ENCODE assay signal across 9 mouse cellular contexts in genomic region chr3:30602740-30603098, GRCm38 (mm10). TPM values are rescaled to one million over a fixed set of nuclear protein-coding genes. Genes with fewer than 3 reads are reported as not detected.
A peak's percentile ranks its signal among the peaks of the same experiment; 100 is the strongest.
DNase-seq lines count a peak whose midpoint lies in the region; ATAC-seq lines count a peak whose summit lies in the region.
"Had no signal": no experiment of that assay in that cellular context is flagged by ENCODE, and none has a peak within 500 bp of the region (broad histone marks: within the 10 kb centered on the region; RNA-seq: fewer than 3 reads in every experiment).

No protein-coding gene starts in this region.

- no peaks in the 10 kb centered on the region; the same call in 1 of the 2 replicates for H3K36me3 ChIP-seq in neural tube, embryonic 11.5 days (ENCODE audit: control insufficient read depth, insufficient read depth, low read length)
- peaks cover 26% of the 10 kb centered on the region for H3K36me3 ChIP-seq in forebrain, embryonic 14.5 days (ENCODE audit: control insufficient read depth, insufficient read depth, low read length)
- peaks cover 20% of the 10 kb centered on the region for H3K36me3 ChIP-seq in kidney, embryonic 16.5 days (ENCODE audit: insufficient read depth, low read length)

- peak overlapping the region; percentile 88 for H3K4me3 ChIP-seq in neural tube, embryonic 11.5 days (ENCODE audit: low read depth, low read length)
- peak overlapping the region; percentile 68 for H3K4me3 ChIP-seq in forebrain, embryonic 14.5 days (ENCODE audit: low read depth, low read length)
- H3K4me3 ChIP-seq in kidney, embryonic 16.5 days (ENCODE audit: low read length), result peak overlapping the region; percentile 78

- no peak for DNase-seq in neural tube, embryonic 11.5 days (ENCODE audit: low spot score)
- no peak for DNase-seq in neural tube, embryonic 10.5 days (ENCODE audit: extremely low spot score, low spot score)
- DNase-seq in forebrain, embryonic 14.5 days (ENCODE audit: low spot score), result no peak
- DNase-seq in layer of hippocampus, postnatal 36 days, result no peak
- DNase-seq in cerebellum, adult 9-11 months, result no peak

- under 1% methylated on average over 27 of the region's 27 CpGs for WGBS in neural tube, embryonic 11.5 days
- 0% methylated on average over 27 of the region's 27 CpGs for WGBS in forebrain, embryonic 14.5 days
- 0% methylated on average over 27 of the region's 27 CpGs for WGBS in kidney, embryonic 16.5 days

- H3K4me1 ChIP-seq in neural tube, embryonic 11.5 days (ENCODE audit: control insufficient read depth, insufficient read depth, low read length), result peaks cover 6% of the 10 kb centered on the region; the same call in 1 of the 2 replicates
- H3K4me1 ChIP-seq in forebrain, embryonic 14.5 days (ENCODE audit: control insufficient read depth, insufficient read depth, low read length), result peaks cover 12% of the 10 kb centered on the region
- H3K4me1 ChIP-seq in kidney, embryonic 16.5 days (ENCODE audit: insufficient read depth, low read length), result peaks cover 19% of the 10 kb centered on the region

- H3K4me2 ChIP-seq in neural tube, embryonic 11.5 days (ENCODE audit: low read depth), result peak overlapping the region; percentile 69
- peak overlapping the region; percentile 79 for H3K4me2 ChIP-seq in forebrain, embryonic 14.5 days (ENCODE audit: low read length)
- peak overlapping the region; percentile 62 for H3K4me2 ChIP-seq in kidney, embryonic 16.5 days (replicated peaks; ENCODE audit: low read depth, low read length)

- no peaks in the 10 kb centered on the region for H3K9me3 ChIP-seq in neural tube, embryonic 11.5 days (ENCODE audit: control insufficient read depth, low read length)
- no peaks in the 10 kb centered on the region for H3K9me3 ChIP-seq in forebrain, embryonic 14.5 days (replicated peaks; ENCODE audit: control insufficient read depth, low read length)
- no peaks in the 10 kb centered on the region for H3K9me3 ChIP-seq in kidney, embryonic 16.5 days (ENCODE audit: low read length)

- H3K9ac ChIP-seq in neural tube, embryonic 11.5 days (ENCODE audit: low read length), result peak overlapping the region; percentile 76
- H3K9ac ChIP-seq in forebrain, embryonic 14.5 days (ENCODE audit: low read length), result peak overlapping the region; percentile 80
- peak overlapping the region; percentile 93 for H3K9ac ChIP-seq in kidney, embryonic 16.5 days (replicated peaks; ENCODE audit: low read length)

- H3K27me3 ChIP-seq in neural tube, embryonic 11.5 days (ENCODE audit: control insufficient read depth, insufficient read depth, low read length), result no peaks in the 10 kb centered on the region
- no peaks in the 10 kb centered on the region for H3K27me3 ChIP-seq in forebrain, embryonic 14.5 days (replicated peaks; ENCODE audit: control insufficient read depth, insufficient read depth, low read length)
- 0 out of 2 replicates have a peak, but pooled peaks cover 10% of the 10 kb centered on the region for H3K27me3 ChIP-seq in kidney, embryonic 16.5 days (ENCODE audit: insufficient read depth, low read length)

- peak; percentile 56 for ATAC-seq in neural tube, embryonic 11.5 days (ENCODE audit: insufficient read depth, low FRiP score, low TSS enrichment)
- peak; percentile 33 for ATAC-seq in activated CD4-positive, CD25-positive, alpha-beta regulatory T cell, adult 4 months
- no peak; the same call in 1 of the 2 replicates for ATAC-seq in forebrain, embryonic 14.5 days
- ATAC-seq in kidney, embryonic 16.5 days (ENCODE audit: low FRiP score, low TSS enrichment), result peak; percentile 80
- ATAC-seq in megakaryocyte progenitor cell, adult 5-6 weeks (replicated peaks; ENCODE audit: poor library complexity), result peak; percentile 59

- H3K27ac ChIP-seq in neural tube, embryonic 11.5 days (ENCODE audit: low read depth, low read length), result peak overlapping the region; percentile 95
- peak overlapping the region; percentile 91 for H3K27ac ChIP-seq in forebrain, embryonic 14.5 days (ENCODE audit: low read depth, low read length)
- H3K27ac ChIP-seq in kidney, embryonic 16.5 days (ENCODE audit: low read length), result peak overlapping the region; percentile 99

RNA-seq across cellular contexts. Expression of gene Mynn, which starts 0.9 kb away (rescaled TPM):
- polyA plus RNA-seq in neural tube, embryonic 11.5 days (2014; fragmentation: Nextera tagmentation; extraction: Ambion mirVana), result 41.9 and 44.6 TPM in 2 replicates
- polyA plus RNA-seq in activated CD4-positive, CD25-positive, alpha-beta regulatory T cell, adult 4 months (2017; shearing (Covaris generic)), result 10 to 100 TPM; 26.4 to 28.0 TPM
- polyA plus RNA-seq in forebrain, embryonic 14.5 days (2014; fragmentation: Nextera tagmentation; extraction: Ambion mirVana), result 35.4 and 40.8 TPM in 2 replicates
- polyA plus RNA-seq in kidney, embryonic 16.5 days (2015; fragmentation: Nextera tagmentation; extraction: Ambion mirVana), result 41.9 and 42.6 TPM in 2 replicates
- 22.7 and 27.1 TPM in 2 replicates for total RNA-seq in megakaryocyte progenitor cell, adult 5-6 weeks (2015)
- 26.3 and 26.5 TPM in 2 replicates for total RNA-seq in megakaryocyte progenitor cell, adult 5-6 weeks (2017)
- 10 to 100 TPM; 18.7 to 19.0 TPM for total RNA-seq in layer of hippocampus, postnatal 36 days (2021)

RNA-seq across cellular contexts. Expression of gene Actrt3, which starts 3.0 kb away (rescaled TPM):
- 0.31 and 0.37 TPM in 2 replicates for polyA plus RNA-seq in neural tube, embryonic 11.5 days (2014; fragmentation: Nextera tagmentation; extraction: Ambion mirVana)
- under 1 TPM in 1 of 2 experiments, not detected in 1; 0.24 TPM for polyA plus RNA-seq in activated CD4-positive, CD25-positive, alpha-beta regulatory T cell, adult 4 months (2017; shearing (Covaris generic))
- polyA plus RNA-seq in forebrain, embryonic 14.5 days (2014; fragmentation: Nextera tagmentation; extraction: Ambion mirVana), result 0.17 and 0.25 TPM in 2 replicates
- 0.07 TPM in 1 of 2 replicates, not detected in the other for polyA plus RNA-seq in kidney, embryonic 16.5 days (2015; fragmentation: Nextera tagmentation; extraction: Ambion mirVana)
- not detected in 2 replicates for total RNA-seq in megakaryocyte progenitor cell, adult 5-6 weeks (2015)
- not detected in 2 replicates for total RNA-seq in megakaryocyte progenitor cell, adult 5-6 weeks (2017)
- under 1 TPM; 0.67 to 0.88 TPM for total RNA-seq in layer of hippocampus, postnatal 36 days (2021)

RNA-seq across cellular contexts. Expression of gene Lrriq4, which starts 41.6 kb away (rescaled TPM):
- polyA plus RNA-seq in neural tube, embryonic 11.5 days (2014; fragmentation: Nextera tagmentation; extraction: Ambion mirVana), result 0.16 TPM in 1 of 2 replicates, not detected in the other
- not detected for polyA plus RNA-seq in activated CD4-positive, CD25-positive, alpha-beta regulatory T cell, adult 4 months (2017; shearing (Covaris generic))
- not detected in 2 replicates for polyA plus RNA-seq in forebrain, embryonic 14.5 days (2014; fragmentation: Nextera tagmentation; extraction: Ambion mirVana)
- 0.11 and 0.18 TPM in 2 replicates for polyA plus RNA-seq in kidney, embryonic 16.5 days (2015; fragmentation: Nextera tagmentation; extraction: Ambion mirVana)
- not detected in 2 replicates for total RNA-seq in megakaryocyte progenitor cell, adult 5-6 weeks (2015)
- total RNA-seq in megakaryocyte progenitor cell, adult 5-6 weeks (2017), result not detected in 2 replicates
- total RNA-seq in layer of hippocampus, postnatal 36 days (2021), result not detected
- total RNA-seq: left cerebral cortex, postnatal 10 days had no signal

RNA-seq across cellular contexts. Expression of gene Lrrc34, which starts 45.0 kb away (rescaled TPM):
- 1.2 and 1.6 TPM in 2 replicates for polyA plus RNA-seq in neural tube, embryonic 11.5 days (2014; fragmentation: Nextera tagmentation; extraction: Ambion mirVana)
- polyA plus RNA-seq in activated CD4-positive, CD25-positive, alpha-beta regulatory T cell, adult 4 months (2017; shearing (Covaris generic)), result under 1 TPM in 1 of 2 experiments, not detected in 1; 0.24 TPM
- 1.3 and 1.6 TPM in 2 replicates for polyA plus RNA-seq in forebrain, embryonic 14.5 days (2014; fragmentation: Nextera tagmentation; extraction: Ambion mirVana)
- 2.4 and 2.9 TPM in 2 replicates for polyA plus RNA-seq in kidney, embryonic 16.5 days (2015; fragmentation: Nextera tagmentation; extraction: Ambion mirVana)
- not detected in 2 replicates for total RNA-seq in megakaryocyte progenitor cell, adult 5-6 weeks (2015)
- not detected in 2 replicates for total RNA-seq in megakaryocyte progenitor cell, adult 5-6 weeks (2017)
- not detected for total RNA-seq in layer of hippocampus, postnatal 36 days (2021)

RNA-seq across cellular contexts. Expression of gene Mecom, which starts 54.9 kb away (rescaled TPM):
- 31.8 and 32.1 TPM in 2 replicates for polyA plus RNA-seq in neural tube, embryonic 11.5 days (2014; fragmentation: Nextera tagmentation; extraction: Ambion mirVana)
- polyA plus RNA-seq in activated CD4-positive, CD25-positive, alpha-beta regulatory T cell, adult 4 months (2017; shearing (Covaris generic)), result not detected
- 3.2 and 4.0 TPM in 2 replicates for polyA plus RNA-seq in forebrain, embryonic 14.5 days (2014; fragmentation: Nextera tagmentation; extraction: Ambion mirVana)
- polyA plus RNA-seq in kidney, embryonic 16.5 days (2015; fragmentation: Nextera tagmentation; extraction: Ambion mirVana), result 78.3 and 80.4 TPM in 2 replicates
- 0.54 and 4.0 TPM in 2 replicates for total RNA-seq in megakaryocyte progenitor cell, adult 5-6 weeks (2015)
- total RNA-seq in megakaryocyte progenitor cell, adult 5-6 weeks (2017), result 0.17 and 2.3 TPM in 2 replicates
- total RNA-seq in layer of hippocampus, postnatal 36 days (2021), result 1 to 10 TPM; 3.2 to 4.3 TPM
